Mouse (Mus musculus): Measurements from ENCODE around the gene Parp16.

GRCm38 (mm10) chr9:65262641-65263120, 67.5 kb downstream of the Parp16 start:
- TF ChIP-seq CTCF (IDR thresholded peaks at IDR 0.05; ENCODE audit: control insufficient read depth, insufficient read depth, insufficient read length) (no peak), USF1 (IDR thresholded peaks at IDR 0.05; ENCODE audit: low read depth) (no peak)

Measured in C2C12 (cell line).